Mouse (Mus musculus) gastrocnemius, postnatal 14 days (tissue): Measurements from ENCODE around the gene Iqgap2. TPM values are rescaled to one million over a fixed set of nuclear protein-coding genes. Genes with fewer than 3 reads are reported as not detected.
A peak's percentile ranks its signal among the peaks of the same experiment; 100 is the strongest.

Source experiments
- DNase-seq: peaks from one replicate; pipeline ENCODE4 v3.0.0; 2021; ENCODE audit warnings: mixed read lengths
- intact Hi-C: fragments of 180-260 bp; cut with DNase I; formaldehyde crosslinking; loops from one replicate; pipeline ENCODE4 v1.15.1; 2025; ENCODE audit warnings: low total_unique reads
- total RNA-seq, 2 experiments: library from RNA; stranded (reverse); gene quantifications; 2 replicates each; pipeline ENCODE4 v1.2.3; 2021

Iqgap2 gene
- total RNA-seq, 2 experiments from 2014 or later = 2.4 to 2.7 TPM

GRCm38 (mm10) chr13:95742881-95743466, 148.7 kb downstream of the Iqgap2 start:
- intact Hi-C loops = no loop called here

DNA sequence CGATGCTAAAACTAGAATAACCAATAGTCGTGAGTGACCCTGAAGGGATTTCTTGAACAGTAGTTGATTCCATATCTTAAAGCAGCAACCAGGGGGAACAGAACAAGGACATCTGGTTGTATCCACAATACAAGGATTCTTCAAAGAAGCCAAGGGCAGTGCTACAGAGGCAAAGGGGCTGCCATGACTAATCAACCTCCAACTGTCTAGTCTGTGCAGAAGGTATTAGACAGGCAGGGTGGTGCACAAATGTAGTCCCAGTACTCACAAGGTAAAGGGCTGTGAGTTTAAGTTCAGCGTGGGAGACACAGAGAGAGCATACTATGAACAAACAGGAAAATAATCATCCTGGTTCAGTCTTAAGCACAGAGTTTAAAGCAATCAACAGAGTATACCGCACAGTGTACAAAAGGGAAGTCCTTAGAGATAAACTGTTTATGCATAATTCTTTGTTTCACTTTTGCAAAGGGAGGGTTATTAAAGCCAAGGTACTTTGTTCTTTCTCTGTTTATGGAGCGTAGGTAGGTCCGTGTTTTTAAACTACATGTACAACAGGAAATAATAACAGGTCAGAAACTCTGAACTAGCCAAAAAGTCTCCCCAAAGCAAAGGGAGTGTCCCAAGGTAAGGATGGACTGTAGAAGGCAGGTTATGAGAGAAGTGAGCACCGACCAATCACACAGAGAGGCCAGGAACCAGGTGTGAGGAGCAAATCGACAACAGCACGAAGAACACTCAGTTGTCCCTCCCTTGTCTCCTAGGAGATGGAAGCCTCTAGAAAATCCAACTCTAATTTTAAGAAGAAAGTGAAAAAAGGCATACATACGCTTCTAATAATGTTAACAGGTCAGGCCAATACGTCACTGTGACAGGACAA, 149.7 kb downstream of the Iqgap2 start:
- no peak for DNase-seq
- intact Hi-C loops = no loop called here

More at GRCm38 (mm10) chr13:95742881-95743466, 148.7 kb downstream of the Iqgap2 start:
- DNase-seq = no peak

DNA sequence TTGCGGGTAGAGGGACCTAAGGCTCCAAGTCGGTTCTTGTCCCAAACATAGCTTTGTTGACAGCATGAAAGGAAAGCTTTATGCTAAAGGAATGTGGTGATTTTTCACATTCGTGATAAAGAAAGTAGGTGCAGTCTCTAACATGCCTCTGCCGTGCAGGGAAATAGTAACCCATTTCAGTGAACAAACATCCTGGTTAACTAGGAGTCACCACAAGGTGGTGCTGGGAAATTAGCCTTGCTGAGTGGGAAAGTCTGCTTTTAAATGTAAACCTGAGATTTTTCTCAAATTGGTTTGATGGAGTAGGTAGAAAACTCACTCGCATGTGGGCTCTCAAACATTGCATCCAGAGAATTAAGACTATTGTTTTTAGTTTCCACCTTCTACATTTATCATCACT, 152.1 kb downstream of the Iqgap2 start:
- no peak for DNase-seq
- intact Hi-C loops = no loop called here

GRCm38 (mm10) chr13:95730491-95730890, 161.2 kb downstream of the Iqgap2 start:
- intact Hi-C loops = no loop called here
- no peak for DNase-seq

DNA sequence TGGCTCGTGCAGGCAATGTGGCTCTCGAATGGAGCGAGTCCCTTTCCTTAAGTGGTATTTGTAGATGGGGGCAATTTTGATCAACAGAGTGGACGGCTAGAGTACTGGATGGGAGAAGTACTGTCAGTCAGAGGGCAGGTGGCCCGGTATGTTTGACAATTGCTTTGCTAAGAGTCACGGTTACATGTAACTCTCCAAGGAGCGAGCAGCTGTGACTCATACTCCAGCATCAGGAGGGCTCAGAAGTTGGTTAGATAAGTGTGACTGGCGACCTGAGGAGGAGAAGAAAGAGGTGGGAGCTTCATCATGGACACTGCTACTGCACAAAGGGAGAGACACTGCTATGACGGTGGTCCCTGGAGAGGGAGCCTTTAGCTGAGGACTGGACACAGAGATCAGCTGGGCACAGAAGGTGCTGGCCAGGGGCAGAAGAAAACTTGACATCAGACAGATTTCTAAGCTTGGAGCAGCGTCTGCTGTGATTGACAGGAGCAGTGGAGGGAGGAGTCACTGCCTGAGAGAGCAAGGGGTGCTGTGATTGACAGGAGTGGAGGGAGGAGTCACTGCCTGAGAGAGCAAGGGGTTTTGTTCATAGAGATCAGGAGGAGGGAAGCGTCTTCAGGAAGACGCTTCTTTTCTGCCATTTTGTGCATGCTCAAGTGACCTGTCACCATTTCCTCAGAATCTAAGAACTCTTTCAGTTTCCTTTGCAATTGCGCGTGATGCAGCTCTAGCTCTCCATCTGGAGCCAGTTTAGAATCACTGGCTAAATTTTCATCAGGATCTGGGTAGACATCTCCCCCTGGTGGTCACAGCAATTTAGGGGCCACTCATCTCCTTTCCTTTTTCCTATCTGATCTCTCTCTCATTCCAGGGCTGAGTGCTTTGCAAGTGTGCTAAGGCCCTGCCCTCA, 172.1 kb downstream of the Iqgap2 start:
- intact Hi-C loops = loop anchor here (5.0 kb wide), 2 partner anchors 52 to 157 kb away; no protein-coding TSS in a partner anchor
- peak; percentile 49 for DNase-seq

DNA sequence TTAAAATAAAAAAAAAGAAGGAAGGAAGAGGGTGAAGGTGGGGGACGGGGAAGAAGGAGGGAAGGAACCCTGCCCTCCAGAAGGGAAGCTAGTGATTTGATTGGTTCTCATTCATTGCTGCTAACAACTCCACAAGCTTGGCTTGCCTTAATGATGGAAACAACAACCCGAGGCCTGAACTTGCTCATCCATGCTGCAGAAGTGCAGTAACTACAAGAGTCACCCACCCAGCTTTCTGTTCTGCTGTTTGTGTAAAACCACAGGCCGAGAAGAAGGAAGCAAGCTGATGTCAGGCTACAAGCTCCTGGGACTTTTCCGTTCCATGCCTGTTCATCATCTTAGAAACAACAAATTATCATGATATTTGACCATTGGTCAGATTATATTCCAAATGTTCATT, 176.4 kb downstream of the Iqgap2 start:
- no peak for DNase-seq
- intact Hi-C loops = no loop called here

GRCm38 (mm10) chr13:95714271-95714975, 177.3 kb downstream of the Iqgap2 start:
- intact Hi-C loops = no loop called here
- DNase-seq = no peak

DNA sequence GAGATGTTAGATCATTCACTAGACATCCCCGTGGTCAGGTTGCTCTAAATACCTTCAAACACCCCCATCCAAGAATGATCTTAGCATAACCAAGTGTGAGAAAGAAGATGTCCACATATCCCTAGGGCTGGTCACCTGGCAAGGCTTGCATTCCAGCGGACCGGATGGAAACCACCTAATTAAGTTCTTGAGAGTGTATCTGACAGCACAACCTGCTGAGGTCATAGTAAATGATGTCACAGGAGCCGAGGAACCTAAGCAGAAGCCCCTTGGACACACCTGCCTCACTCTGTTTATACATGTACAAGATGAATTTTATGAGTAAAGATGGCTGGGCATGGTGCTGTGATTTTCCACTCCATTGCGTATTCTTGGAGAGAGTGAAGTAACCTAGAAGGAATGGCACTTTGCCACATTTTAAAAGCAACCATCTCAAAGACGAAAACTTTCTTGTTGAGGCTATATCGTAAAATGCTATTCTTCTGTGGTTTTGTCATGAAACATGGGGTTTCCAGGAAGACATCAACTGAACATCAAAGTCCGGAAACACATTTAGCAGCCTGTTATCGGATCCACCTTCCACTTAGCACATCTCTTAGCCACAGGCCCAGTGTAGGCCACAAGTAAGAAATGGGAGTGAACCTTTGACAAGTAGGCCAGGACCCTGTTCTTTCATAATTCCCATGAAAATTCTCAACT, 179.0 kb downstream of the Iqgap2 start:
- intact Hi-C loops = no loop called here
- DNase-seq = no peak

DNA sequence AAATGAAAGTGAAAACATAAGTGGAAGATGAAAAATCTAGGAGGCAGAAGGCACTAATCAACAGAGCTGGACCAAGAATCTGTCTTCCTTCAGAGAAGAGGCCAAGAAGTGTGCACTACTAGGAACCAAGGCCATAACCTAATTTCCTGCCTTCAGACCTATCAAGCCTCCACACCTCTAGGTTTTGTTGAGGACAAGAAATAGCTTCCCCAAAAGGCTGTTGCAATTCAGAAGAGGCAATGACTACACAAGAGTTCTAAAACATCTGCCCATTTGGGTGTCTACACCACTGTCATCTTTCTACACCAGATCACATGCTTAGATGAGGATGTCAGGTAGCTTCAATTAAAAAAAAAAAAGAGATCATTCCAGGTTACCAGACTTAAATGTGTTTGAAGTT, 179.7 kb downstream of the Iqgap2 start:
- intact Hi-C loops = no loop called here
- DNase-seq = no peak

DNA sequence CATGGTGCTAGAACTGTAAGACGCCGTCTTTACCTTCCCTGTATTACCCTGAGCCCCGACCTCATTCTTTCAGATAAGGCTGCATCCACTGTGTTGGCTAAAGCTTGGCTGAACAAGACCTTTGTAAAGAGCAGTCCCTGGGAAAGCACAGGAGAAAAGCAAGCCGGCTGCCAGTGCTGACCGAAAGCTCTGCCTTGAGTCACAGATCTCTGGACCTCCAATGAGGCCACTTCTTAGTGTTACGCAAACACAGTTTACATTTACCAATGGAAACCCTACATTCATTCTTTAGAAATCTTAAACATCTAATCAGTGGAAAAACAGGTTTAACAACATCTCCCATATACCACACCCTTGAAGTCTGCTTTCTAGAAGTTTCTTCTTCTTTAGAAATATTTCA, 186.1 kb downstream of the Iqgap2 start:
- intact Hi-C loops = no loop called here
- no peak for DNase-seq

DNA sequence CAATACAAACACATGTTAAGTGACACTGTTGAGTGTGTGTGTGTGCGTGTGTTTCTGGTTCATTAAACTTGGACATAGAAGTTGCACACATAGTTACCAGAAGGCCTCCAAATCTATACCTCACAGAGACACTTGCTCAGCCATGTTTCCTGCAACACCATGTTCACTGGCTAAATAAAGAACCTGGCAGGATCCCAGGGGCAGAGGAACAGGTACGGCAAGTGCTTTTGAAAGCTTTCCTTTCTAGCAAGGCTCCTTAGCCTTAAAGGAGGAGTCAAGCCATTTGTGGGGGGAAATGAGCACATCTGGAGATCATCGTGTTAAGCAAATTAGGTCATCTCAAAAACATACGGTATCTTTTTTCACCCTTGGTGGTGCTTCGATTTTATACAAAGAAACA, 188.3 kb downstream of the Iqgap2 start:
- DNase-seq = no peak
- intact Hi-C loops = no loop called here

DNA sequence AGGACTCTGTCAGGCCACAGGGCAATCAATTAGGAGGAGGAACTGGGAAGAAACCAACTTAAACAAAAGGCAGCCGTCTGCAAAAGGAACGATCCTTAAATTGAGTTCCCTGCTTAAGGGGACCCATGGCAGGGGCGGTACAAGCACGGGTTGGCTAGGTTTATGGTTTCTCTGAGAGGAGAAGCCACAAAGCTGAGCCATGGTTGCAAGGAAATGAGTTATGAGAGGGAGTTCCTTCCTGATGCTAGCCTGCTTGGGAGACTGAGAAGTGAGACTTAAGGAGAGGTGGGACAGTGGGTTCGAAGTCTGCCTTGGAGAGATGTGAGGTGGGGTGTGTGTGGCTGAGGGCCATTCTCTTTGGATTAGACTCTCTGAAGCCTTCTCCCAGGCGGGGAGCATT, 193.8 kb downstream of the Iqgap2 start:
- DNase-seq = no peak
- intact Hi-C loops = no loop called here

- intact Hi-C loops = no loop called here
- DNase-seq = no peak
Observed at GRCm38 (mm10) chr13:95696654-95697163, 195.0 kb downstream of the Iqgap2 start, which contains the start of gene F2rl2. F2rl2 (plus strand) TSS chr13:95696853.

DNA sequence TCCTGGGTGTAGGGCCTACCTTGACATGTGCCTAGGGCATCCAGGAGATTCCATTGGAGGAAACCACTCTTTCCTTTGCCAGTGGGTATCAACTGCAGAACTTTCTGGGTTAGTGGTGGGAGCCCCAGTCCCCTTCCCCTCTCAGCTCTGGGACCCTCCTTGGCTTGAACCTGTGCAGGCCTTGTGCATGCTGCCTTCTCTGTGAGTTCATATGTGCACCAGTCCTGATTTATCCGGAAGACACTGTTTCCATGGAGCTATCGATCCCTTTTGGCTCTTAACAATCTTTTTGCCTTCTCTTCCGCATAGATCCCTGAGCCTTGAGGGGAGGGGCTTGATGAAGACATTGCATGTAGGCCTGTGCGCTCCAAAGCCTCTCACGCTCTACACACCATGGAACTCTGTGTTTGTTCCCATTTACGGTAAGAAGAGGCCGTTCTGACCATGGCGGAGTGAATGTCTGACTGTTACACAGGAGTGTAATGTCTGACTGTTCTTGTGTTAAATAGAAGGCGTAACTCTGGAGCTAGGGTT, 195.5 kb downstream of the Iqgap2 start:
- no peak for DNase-seq
- intact Hi-C loops = no loop called here

DNA sequence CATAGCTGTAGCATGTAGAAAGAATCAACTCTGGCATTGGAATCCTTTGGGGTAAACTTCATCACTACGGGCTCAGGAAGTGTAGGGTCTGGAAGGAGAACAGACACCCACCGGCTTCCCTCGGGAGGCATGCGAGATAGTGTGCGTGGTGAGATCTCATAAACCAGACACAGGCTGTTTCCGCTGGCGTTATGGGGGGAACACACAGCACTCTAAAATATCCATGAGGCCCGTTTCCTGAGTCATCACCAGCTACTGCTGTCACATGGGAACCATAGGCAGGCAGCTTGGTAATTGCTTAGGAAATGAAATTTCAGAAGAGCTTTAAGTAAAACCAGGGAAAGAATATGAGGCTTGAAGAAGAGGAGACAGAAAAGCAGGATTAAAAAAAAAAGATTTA, 199.5 kb downstream of the Iqgap2 start:
- no peak for DNase-seq

GRCm38 (mm10) chr13:95688576-95688975, 203.1 kb downstream of the Iqgap2 start:
- DNase-seq = no peak
- intact Hi-C loops = no loop called here

More for the DNA sequence above, 199.5 kb downstream of the Iqgap2 start:
- intact Hi-C loops = no loop called here

- DNase-seq = no peak
- intact Hi-C loops = no loop called here
Observed at GRCm38 (mm10) chr13:95685736-95686135, 206.0 kb downstream of the Iqgap2 start.

- no peak for DNase-seq
- intact Hi-C loops = no loop called here
Observed at GRCm38 (mm10) chr13:95684656-95685244, 207.0 kb downstream of the Iqgap2 start.
